Mouse (Mus musculus): ENCODE results near the gene Polr2l.

DNA sequence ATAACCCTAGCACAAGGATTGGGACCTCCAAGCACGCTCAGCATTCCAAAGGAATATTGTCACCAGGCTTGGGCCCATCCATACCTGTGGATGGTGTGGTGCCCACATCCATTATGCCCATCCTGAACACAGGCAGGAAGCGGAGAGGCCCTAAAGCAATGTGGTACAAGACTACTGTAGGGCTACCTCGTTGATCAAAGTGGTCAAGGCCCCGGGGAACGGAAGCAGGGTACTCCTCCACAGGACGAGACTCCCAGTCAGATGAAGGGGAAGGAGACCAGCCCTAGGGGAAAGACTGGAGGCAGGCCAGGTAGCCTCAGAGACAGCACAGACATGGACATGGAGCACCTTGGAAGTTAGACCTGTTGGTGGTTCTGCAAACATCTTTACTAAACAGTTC lies 2.2 kb downstream of the Polr2l start:
- TF ChIP-seq CTCF (IDR thresholded peaks at IDR 0.05; ENCODE audit: low read depth) (no peak), EP300 (IDR thresholded peaks at IDR 0.05; ENCODE audit: low read depth) (no peak)
